Mouse (Mus musculus): Measurements from ENCODE around the gene Sf3b2. TPM values are rescaled to one million over a fixed set of nuclear protein-coding genes. Genes with fewer than 3 reads are reported as not detected.
"Not testable (repeated sequence)": the region's sequence is repeated elsewhere in the genome, so short reads cannot be mapped to it uniquely, and the experiment has no call there.

Gene Sf3b2
- polyA plus RNA-seq, 1 experiment from 2014 or later = 247 TPM

DNA sequence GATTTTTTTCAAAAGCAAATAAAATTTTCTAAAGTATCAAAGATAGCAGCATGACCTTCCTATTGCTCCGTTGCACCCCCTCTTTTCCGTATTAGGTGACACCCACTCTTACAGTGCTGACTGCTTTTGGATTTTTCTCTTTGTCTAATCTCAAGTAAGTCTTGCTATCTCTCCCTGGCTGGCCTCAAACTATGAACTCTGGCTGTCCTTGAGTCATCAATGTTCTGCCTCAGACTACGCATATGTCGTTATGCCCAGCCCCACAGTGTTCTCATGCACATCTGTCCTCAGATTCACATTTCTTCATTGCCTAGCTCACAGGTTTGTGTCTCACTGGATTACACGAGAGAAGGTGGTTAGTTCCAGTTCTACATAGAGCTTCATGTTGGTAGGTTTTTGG is 25.9 kb downstream of the Sf3b2 start:
- H3K9me3 ChIP-seq (ENCODE audit: control insufficient read depth, low read length) = no peaks in the 10 kb centered on the region
- 82% methylated on average over 5 of the region's 5 CpGs for WGBS
- ATAC-seq (ENCODE audit: low read depth) = no peak
- H3K4me3 ChIP-seq (ENCODE audit: low read depth, low read length) = no peak overlapping the region
- H3K4me2 ChIP-seq (ENCODE audit: low read depth, low read length) = no peak overlapping the region
- H3K27me3 ChIP-seq (replicated peaks; ENCODE audit: control insufficient read depth, insufficient read depth, low read length) = no peaks in the 10 kb centered on the region
- no peak overlapping the region for H3K27ac ChIP-seq (replicated peaks; ENCODE audit: low read depth, low read length)
- peaks cover 21% of the 10 kb centered on the region for H3K4me1 ChIP-seq (ENCODE audit: control insufficient read depth, insufficient read depth, low read length)
- no peak overlapping the region for H3K9ac ChIP-seq (ENCODE audit: low read depth, low read length)
- DNase-seq (ENCODE audit: low spot score) = no peak
- peaks cover 9% of the 10 kb centered on the region for H3K36me3 ChIP-seq (ENCODE audit: control insufficient read depth, insufficient read depth, low read length)

DNA sequence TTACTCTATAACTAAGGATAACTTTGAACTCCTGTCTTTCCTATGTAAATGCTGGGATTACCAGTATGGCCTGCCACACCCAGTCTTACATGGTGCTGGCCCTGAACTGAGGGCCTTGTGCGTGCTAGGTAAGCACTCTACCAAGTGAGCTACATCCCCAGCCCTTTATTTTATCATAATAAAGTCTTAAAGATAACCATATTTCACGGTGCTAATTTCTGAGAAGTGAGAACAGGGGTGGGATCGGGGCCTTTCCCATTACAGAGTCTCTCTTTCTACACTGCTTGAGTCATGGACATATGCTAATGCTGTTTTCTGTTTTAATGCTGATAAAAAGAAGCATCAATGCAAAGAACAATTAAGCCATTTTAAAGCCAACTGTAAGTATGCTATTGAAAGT is 26.4 kb downstream of the Sf3b2 start:
- Histone ChIP-seq H3K4me1 (ENCODE audit: control insufficient read depth, insufficient read depth, low read length) (peaks cover 21% of the 10 kb centered on the region), H3K36me3 (ENCODE audit: control insufficient read depth, insufficient read depth, low read length) (peaks cover 4% of the 10 kb centered on the region; the same call in 1 of the 2 replicates), H3K9me3 (ENCODE audit: control insufficient read depth, low read length) (no peaks in the 10 kb centered on the region), H3K4me3 (ENCODE audit: low read depth, low read length) (no peak overlapping the region), H3K27me3 (replicated peaks; ENCODE audit: control insufficient read depth, insufficient read depth, low read length) (no peaks in the 10 kb centered on the region), H3K27ac (replicated peaks; ENCODE audit: low read depth, low read length) (no peak overlapping the region), H3K9ac (ENCODE audit: low read depth, low read length) (no peak overlapping the region), H3K4me2 (ENCODE audit: low read depth, low read length) (no peak overlapping the region)
- 81% methylated on average over 3 of the region's 3 CpGs for WGBS
- ATAC-seq (ENCODE audit: low read depth) (no peak), DNase-seq (ENCODE audit: low spot score) (no peak)

DNA sequence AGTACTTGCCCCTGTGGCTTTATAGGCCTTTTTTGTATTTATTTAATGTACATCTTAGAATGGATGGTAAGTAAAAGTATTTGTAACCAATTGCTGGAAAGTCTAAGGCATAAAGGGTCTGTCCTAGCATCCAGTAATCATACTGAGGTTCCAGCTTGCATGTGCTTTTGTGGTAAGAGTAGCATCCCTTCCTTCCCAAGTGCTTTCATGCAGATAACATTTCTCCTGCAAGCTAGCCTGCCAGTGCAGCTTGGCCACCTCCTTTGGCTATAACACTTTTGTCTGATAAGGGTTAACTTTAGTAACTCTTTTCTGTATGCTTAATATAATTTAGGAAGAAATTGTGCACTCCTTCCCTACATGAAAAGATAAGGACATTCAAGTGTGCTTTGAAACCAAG is 27.2 kb downstream of the Sf3b2 start:
- DNase-seq (ENCODE audit: low spot score) (no peak), ATAC-seq (ENCODE audit: low read depth) (no peak)
- peaks cover 15% of the 10 kb centered on the region for H3K4me1 ChIP-seq (ENCODE audit: control insufficient read depth, insufficient read depth, low read length)
- no peak overlapping the region for H3K4me2 ChIP-seq (ENCODE audit: low read depth, low read length)
- H3K36me3 ChIP-seq (ENCODE audit: control insufficient read depth, insufficient read depth, low read length) = no peaks in the 10 kb centered on the region
- H3K9ac ChIP-seq (ENCODE audit: low read depth, low read length) = no peak overlapping the region
- H3K27ac ChIP-seq (replicated peaks; ENCODE audit: low read depth, low read length) = no peak overlapping the region
- no peak overlapping the region for H3K4me3 ChIP-seq (ENCODE audit: low read depth, low read length)
- H3K9me3 ChIP-seq (ENCODE audit: control insufficient read depth, low read length) = no peaks in the 10 kb centered on the region
- H3K27me3 ChIP-seq (replicated peaks; ENCODE audit: control insufficient read depth, insufficient read depth, low read length) = no peaks in the 10 kb centered on the region

DNA sequence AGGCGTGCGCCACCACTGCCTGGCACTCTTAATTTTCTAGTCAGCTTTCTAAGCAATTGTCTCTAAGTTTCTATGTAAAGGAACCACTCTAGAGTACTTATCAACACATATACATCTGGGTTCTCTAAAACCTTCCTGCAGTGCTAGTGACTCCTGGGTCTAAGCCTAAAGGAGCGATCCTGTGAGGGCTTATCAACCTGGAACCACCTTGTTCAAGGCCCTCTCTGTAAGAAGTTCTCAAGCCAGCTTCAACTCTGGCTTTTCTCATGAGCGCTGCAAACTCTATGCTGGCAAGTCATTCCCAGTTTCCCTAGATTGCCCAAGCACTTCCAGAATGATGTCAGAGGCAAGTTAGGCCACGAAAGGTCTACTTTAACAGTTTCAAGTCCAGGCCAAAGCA is 28.2 kb downstream of the Sf3b2 start:
- no peak overlapping the region for H3K27ac ChIP-seq (replicated peaks; ENCODE audit: low read depth, low read length)
- no peak overlapping the region for H3K4me2 ChIP-seq (ENCODE audit: low read depth, low read length)
- peaks cover 15% of the 10 kb centered on the region for H3K4me1 ChIP-seq (ENCODE audit: control insufficient read depth, insufficient read depth, low read length)
- H3K36me3 ChIP-seq (ENCODE audit: control insufficient read depth, insufficient read depth, low read length) = no peaks in the 10 kb centered on the region
- no peak overlapping the region for H3K9ac ChIP-seq (ENCODE audit: low read depth, low read length)
- no peaks in the 10 kb centered on the region for H3K27me3 ChIP-seq (replicated peaks; ENCODE audit: control insufficient read depth, insufficient read depth, low read length)
- DNase-seq (ENCODE audit: low spot score) (no peak), ATAC-seq (ENCODE audit: low read depth) (no peak)
- no peaks in the 10 kb centered on the region for H3K9me3 ChIP-seq (ENCODE audit: control insufficient read depth, low read length)
- no peak overlapping the region for H3K4me3 ChIP-seq (ENCODE audit: low read depth, low read length)
- 92% methylated on average over 5 of the region's 5 CpGs for whole genome bisulfite sequencing

DNA sequence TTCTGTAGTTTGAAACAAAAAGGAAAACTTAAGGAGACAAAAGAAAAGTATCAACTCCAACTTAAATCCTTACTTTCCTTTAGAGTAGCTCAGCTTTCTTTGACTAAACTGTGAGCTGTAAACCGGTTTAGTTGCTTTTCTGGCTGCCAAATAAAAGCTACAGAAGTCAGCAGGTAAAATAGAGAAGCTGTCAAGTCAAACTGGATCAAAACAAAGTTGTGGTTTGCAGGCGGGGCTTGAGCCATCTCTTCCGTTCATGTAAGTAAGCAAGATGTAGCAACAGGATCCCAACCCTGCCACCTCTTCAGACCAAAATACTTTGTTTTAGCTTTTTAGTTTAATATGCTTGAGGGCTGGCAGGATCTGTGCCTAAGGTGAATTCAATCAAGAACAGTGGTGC is 38.1 kb downstream of the Sf3b2 start:
- peak; percentile 37 for ATAC-seq (ENCODE audit: low read depth)
- WGBS = 31% methylated on average over 3 of the region's 3 CpGs
- H3K4me3 ChIP-seq (ENCODE audit: low read depth, low read length) = no peak overlapping the region
- no peaks in the 10 kb centered on the region for H3K4me1 ChIP-seq (ENCODE audit: control insufficient read depth, insufficient read depth, low read length)
- no peaks in the 10 kb centered on the region for H3K36me3 ChIP-seq (ENCODE audit: control insufficient read depth, insufficient read depth, low read length)
- H3K9ac ChIP-seq (ENCODE audit: low read depth, low read length) = no peak overlapping the region
- no peaks in the 10 kb centered on the region for H3K9me3 ChIP-seq (ENCODE audit: control insufficient read depth, low read length)
- H3K4me2 ChIP-seq (ENCODE audit: low read depth, low read length) = no peak overlapping the region
- no peaks in the 10 kb centered on the region for H3K27me3 ChIP-seq (replicated peaks; ENCODE audit: control insufficient read depth, insufficient read depth, low read length)
- DNase-seq (ENCODE audit: low spot score) = peak; percentile 86
- peak overlapping the region; percentile 39; the same call in 1 of the 2 replicates for H3K27ac ChIP-seq (replicated peaks; ENCODE audit: low read depth, low read length)

DNA sequence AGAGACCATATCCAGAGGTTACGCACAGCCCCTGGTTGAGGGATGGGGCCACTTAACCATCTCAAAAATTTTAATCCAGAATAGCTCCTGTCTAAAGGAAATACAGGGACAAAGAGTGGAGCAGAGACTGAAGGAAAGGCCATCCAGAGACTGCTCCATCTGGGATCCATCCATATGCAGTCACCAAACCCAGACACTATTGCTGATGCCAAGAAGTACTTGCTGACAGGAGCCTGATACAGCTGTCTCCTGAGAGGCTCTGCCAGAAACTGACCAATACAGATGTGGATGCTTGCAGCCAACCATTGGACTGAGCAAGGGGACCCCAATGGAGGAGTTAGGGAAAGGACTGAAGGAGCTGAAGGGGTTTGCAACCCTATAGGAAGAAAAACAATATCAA is 58.3 kb downstream of the Sf3b2 start:
- H3K36me3 ChIP-seq (ENCODE audit: control insufficient read depth, insufficient read depth, low read length); H3K9me3 ChIP-seq (ENCODE audit: control insufficient read depth, low read length); H3K27me3 ChIP-seq (replicated peaks; ENCODE audit: control insufficient read depth, insufficient read depth, low read length); H3K4me1 ChIP-seq (ENCODE audit: control insufficient read depth, insufficient read depth, low read length); H3K9ac ChIP-seq (ENCODE audit: low read depth, low read length); DNase-seq (ENCODE audit: low spot score); ATAC-seq (ENCODE audit: low read depth); H3K4me3 ChIP-seq (ENCODE audit: low read depth, low read length); H3K27ac ChIP-seq (replicated peaks; ENCODE audit: low read depth, low read length); H3K4me2 ChIP-seq (ENCODE audit: low read depth, low read length): not testable (repeated sequence)
- WGBS = 96% methylated on average over 1 of the region's 1 CpGs

DNA sequence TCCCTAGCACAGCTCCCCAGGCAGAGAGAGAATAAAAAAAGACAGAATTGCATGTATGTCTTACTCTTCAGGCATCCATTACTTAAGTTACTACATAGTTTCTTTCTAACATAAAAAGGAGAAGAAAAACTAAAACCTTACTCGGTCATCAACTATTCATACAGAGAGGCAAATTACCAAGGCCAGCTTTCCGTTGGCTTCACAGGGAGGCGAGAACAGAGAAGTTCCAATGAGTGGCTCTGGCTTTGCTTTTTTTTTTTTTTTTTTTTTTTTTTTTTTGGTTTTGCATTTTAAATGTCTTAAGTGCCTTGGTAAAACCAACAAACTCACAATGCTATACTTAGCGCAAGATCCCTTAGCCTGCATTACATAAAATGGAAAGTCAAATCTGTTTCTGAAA is 62.6 kb downstream of the Sf3b2 start:
- DNase-seq (ENCODE audit: low spot score) (no peak), ATAC-seq (ENCODE audit: low read depth) (no peak)
- H3K36me3 ChIP-seq (ENCODE audit: control insufficient read depth, insufficient read depth, low read length) = no peaks in the 10 kb centered on the region
- H3K4me1 ChIP-seq (ENCODE audit: control insufficient read depth, insufficient read depth, low read length) = no peaks in the 10 kb centered on the region
- WGBS = 87% methylated on average over 4 of the region's 4 CpGs
- H3K9ac ChIP-seq (ENCODE audit: low read depth, low read length) = no peak overlapping the region
- H3K4me3 ChIP-seq (ENCODE audit: low read depth, low read length) = no peak overlapping the region
- no peaks in the 10 kb centered on the region for H3K27me3 ChIP-seq (replicated peaks; ENCODE audit: control insufficient read depth, insufficient read depth, low read length)
- H3K27ac ChIP-seq (replicated peaks; ENCODE audit: low read depth, low read length) = no peak overlapping the region
- no peak overlapping the region for H3K4me2 ChIP-seq (ENCODE audit: low read depth, low read length)
- H3K9me3 ChIP-seq (ENCODE audit: control insufficient read depth, low read length) = no peaks in the 10 kb centered on the region

DNA sequence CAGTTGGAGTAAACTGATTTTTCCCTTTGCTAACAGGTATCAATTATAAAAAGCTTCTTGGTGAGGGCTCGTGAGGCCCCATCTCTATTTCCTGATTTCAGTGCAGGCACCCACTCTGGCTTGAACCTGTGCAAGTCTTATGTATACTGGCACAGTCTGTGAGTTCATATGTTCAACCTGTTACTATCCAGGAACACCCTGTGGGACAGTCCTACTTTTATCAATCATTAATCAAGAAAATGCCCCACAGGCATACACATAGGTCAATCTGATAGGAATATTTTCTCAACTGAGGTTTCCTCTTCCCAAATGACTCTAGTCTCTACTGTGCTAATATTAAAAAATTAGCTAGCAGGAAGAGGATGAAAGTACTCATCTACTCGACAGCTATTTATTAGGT is 65.1 kb downstream of the Sf3b2 start:
- WGBS = 72% methylated on average over 2 of the region's 2 CpGs
- no peak overlapping the region for H3K9ac ChIP-seq (ENCODE audit: low read depth, low read length)
- DNase-seq (ENCODE audit: low spot score) = no peak
- no peak for ATAC-seq (ENCODE audit: low read depth)
- no peaks in the 10 kb centered on the region for H3K4me1 ChIP-seq (ENCODE audit: control insufficient read depth, insufficient read depth, low read length)
- no peak overlapping the region for H3K4me2 ChIP-seq (ENCODE audit: low read depth, low read length)
- no peaks in the 10 kb centered on the region for H3K9me3 ChIP-seq (ENCODE audit: control insufficient read depth, low read length)
- H3K4me3 ChIP-seq (ENCODE audit: low read depth, low read length) = no peak overlapping the region
- no peaks in the 10 kb centered on the region for H3K36me3 ChIP-seq (ENCODE audit: control insufficient read depth, insufficient read depth, low read length)
- H3K27me3 ChIP-seq (replicated peaks; ENCODE audit: control insufficient read depth, insufficient read depth, low read length) = no peaks in the 10 kb centered on the region
- H3K27ac ChIP-seq (replicated peaks; ENCODE audit: low read depth, low read length) = no peak overlapping the region

DNA sequence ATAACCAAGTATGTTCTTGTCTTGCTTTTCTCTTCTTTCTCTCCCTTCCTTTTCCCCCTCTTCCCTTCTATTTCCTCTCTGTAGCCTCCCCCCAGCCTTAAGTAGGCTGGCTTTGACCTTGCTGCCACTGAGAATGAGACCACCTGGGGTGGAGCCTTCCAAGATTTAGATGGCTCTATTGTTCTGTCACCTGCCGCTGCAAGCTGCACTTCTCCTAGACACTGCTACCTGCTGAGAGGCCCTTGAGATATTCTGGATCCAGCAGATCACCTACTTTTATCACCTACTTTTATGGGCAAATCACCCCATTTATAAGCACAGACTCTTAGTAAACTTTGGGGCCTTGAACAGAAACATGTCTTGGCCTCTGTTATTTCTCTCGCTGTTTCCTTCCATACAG is 70.6 kb downstream of the Sf3b2 start:
- ATAC-seq (ENCODE audit: low read depth) (no peak), DNase-seq (ENCODE audit: low spot score) (no peak)
- Histone ChIP-seq H3K9me3 (ENCODE audit: control insufficient read depth, low read length) (no peaks in the 10 kb centered on the region), H3K27ac (replicated peaks; ENCODE audit: low read depth, low read length) (no peak overlapping the region), H3K9ac (ENCODE audit: low read depth, low read length) (no peak overlapping the region), H3K36me3 (ENCODE audit: control insufficient read depth, insufficient read depth, low read length) (no peaks in the 10 kb centered on the region), H3K4me1 (ENCODE audit: control insufficient read depth, insufficient read depth, low read length) (no peaks in the 10 kb centered on the region), H3K27me3 (replicated peaks; ENCODE audit: control insufficient read depth, insufficient read depth, low read length) (no peaks in the 10 kb centered on the region), H3K4me3 (ENCODE audit: low read depth, low read length) (no peak overlapping the region), H3K4me2 (ENCODE audit: low read depth, low read length) (no peak overlapping the region)
- WGBS = 60% methylated on average over 2 of the region's 2 CpGs
